Comparison of ENCODE assay signal across 26 mouse cellular contexts in the genomic region with DNA sequence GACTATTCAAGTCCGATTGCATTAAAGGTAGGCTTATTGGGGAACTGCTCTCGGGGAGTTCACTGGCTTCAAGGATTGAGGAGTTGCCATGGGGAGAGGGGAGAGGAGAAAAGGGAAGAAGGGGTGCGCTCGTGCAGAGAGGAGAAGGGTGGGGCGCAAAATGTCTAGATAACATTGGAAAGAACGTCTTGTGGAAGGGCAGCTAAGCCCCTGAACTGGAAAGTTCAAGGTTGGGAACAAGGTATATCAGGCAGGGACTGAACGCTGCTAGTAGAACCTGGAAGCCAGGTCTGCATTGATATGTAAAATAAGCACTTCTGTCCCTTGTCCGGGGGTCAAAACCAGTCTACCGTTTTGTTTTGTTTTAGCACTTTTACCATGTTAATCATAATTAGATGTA. TPM values are rescaled to one million over a fixed set of nuclear protein-coding genes. Genes with fewer than 3 reads are reported as not detected.
"Had no signal": no experiment of that assay in that cellular context is flagged by ENCODE, and none has a peak within 500 bp of the region (broad histone marks: within the 10 kb centered on the region; RNA-seq: fewer than 3 reads in every experiment).

No protein-coding gene starts in this region.

- H3K4me2 ChIP-seq: kidney, embryonic 15.5 days; limb, embryonic 13.5 days; liver, embryonic 12.5 days; liver, embryonic 15.5 days; lung, embryonic 15.5 days had no signal

- H3K9ac ChIP-seq: kidney, embryonic 15.5 days; limb, embryonic 13.5 days; liver, embryonic 12.5 days; liver, embryonic 15.5 days; lung, embryonic 15.5 days had no signal

- H3K27ac ChIP-seq: kidney, embryonic 15.5 days; limb, embryonic 10.5 days; limb, embryonic 13.5 days; liver, embryonic 12.5 days; liver, embryonic 15.5 days; lung, embryonic 15.5 days; midbrain, embryonic 10.5 days; stomach, postnatal 0 days had no signal

- H3K4me3 ChIP-seq: kidney, embryonic 15.5 days; limb, embryonic 10.5 days; limb, embryonic 13.5 days; liver, embryonic 12.5 days; liver, embryonic 15.5 days; lung, embryonic 15.5 days; megakaryocyte, embryonic 14.5 days; midbrain, embryonic 10.5 days had no signal

- H3K36me3 ChIP-seq: kidney, embryonic 15.5 days; limb, embryonic 10.5 days; limb, embryonic 13.5 days; liver, embryonic 12.5 days; liver, embryonic 15.5 days; lung, embryonic 15.5 days; midbrain, embryonic 10.5 days had no signal

- H3K9me3 ChIP-seq: kidney, embryonic 15.5 days; limb, embryonic 10.5 days; limb, embryonic 13.5 days; liver, embryonic 12.5 days; liver, embryonic 15.5 days; lung, embryonic 15.5 days; megakaryocyte, embryonic 14.5 days; midbrain, embryonic 10.5 days had no signal

- DNase-seq: kidney, adult 8-10 months; kidney, postnatal 10 days; kidney, postnatal 36 days; liver; lung, adult 18-20 months; lung, postnatal 10 days; lung, postnatal 36 days; midbrain, embryonic 14.5 days; thymus, adult 2 months; thymus, postnatal 14 days; thymus, postnatal 4 days had no signal

- ATAC-seq: liver, embryonic 12.5 days had no signal

- H3K4me1 ChIP-seq: kidney, embryonic 15.5 days; limb, embryonic 10.5 days; limb, embryonic 13.5 days; liver, embryonic 12.5 days; liver, embryonic 15.5 days; lung, embryonic 15.5 days; megakaryocyte, embryonic 14.5 days had no signal

RNA-seq across cellular contexts. Expression of a gene that starts 16.2 kb away (rescaled TPM):
- total RNA-seq: layer of hippocampus, adult 18-20 months; left cerebral cortex, adult 8-10 months; left cerebral cortex, postnatal 25 days had no signal
- polyA plus RNA-seq: kidney, embryonic 15.5 days; limb, embryonic 10.5 days; limb, embryonic 13.5 days; liver, embryonic 12.5 days; liver, embryonic 15.5 days; lung, embryonic 15.5 days; midbrain, embryonic 10.5 days; midbrain, embryonic 14.5 days; neural tube, embryonic 11.5 days; neural tube, embryonic 14.5 days; stomach, embryonic 14.5 days; stomach, postnatal 0 days had no signal

RNA-seq across cellular contexts. Expression of a gene that starts 23.8 kb away (rescaled TPM):
- total RNA-seq: layer of hippocampus, adult 18-20 months; left cerebral cortex, adult 8-10 months; left cerebral cortex, postnatal 25 days had no signal
- polyA plus RNA-seq: liver, embryonic 12.5 days; liver, embryonic 15.5 days; stomach, postnatal 0 days had no signal
